Mouse (Mus musculus) mesoderm, embryonic 11.5 days (tissue): Measurements from ENCODE around the gene Plekhm2.

Source experiments
- DNase-seq: peaks from one replicate; pipeline ENCODE4 v3.0.0-alpha.2; 2012; ENCODE audit warnings: low read depth, low spot score

Plekhm2 gene

GRCm38 (mm10) chr4:141663122-141663931 lies 1.4 kb downstream of the Plekhm2 start:
- DNase-seq: no peak

GRCm38 (mm10) chr4:141660884-141661283 lies 3.8 kb downstream of the Plekhm2 start:
- no peak for DNase-seq

- no peak for DNase-seq
Observed at GRCm38 (mm10) chr4:141659739-141660138, 5.0 kb downstream of the Plekhm2 start.

- no peak for DNase-seq
Observed at GRCm38 (mm10) chr4:141658846-141659484, 5.7 kb downstream of the Plekhm2 start.

- no peak for DNase-seq
Observed at GRCm38 (mm10) chr4:141656932-141657331, 7.8 kb downstream of the Plekhm2 start.

GRCm38 (mm10) chr4:141655908-141656608 lies 8.6 kb downstream of the Plekhm2 start:
- DNase-seq: no peak

- no peak for DNase-seq
Observed at GRCm38 (mm10) chr4:141654509-141654908, 10.2 kb downstream of the Plekhm2 start.

- DNase-seq: no peak
Observed at GRCm38 (mm10) chr4:141653813-141654212, 10.9 kb downstream of the Plekhm2 start.

GRCm38 (mm10) chr4:141653044-141653443 lies 11.7 kb downstream of the Plekhm2 start:
- DNase-seq: no peak

GRCm38 (mm10) chr4:141651944-141652343 lies 12.8 kb downstream of the Plekhm2 start:
- DNase-seq: no peak

- DNase-seq: no peak
Observed at GRCm38 (mm10) chr4:141651286-141651685, 13.4 kb downstream of the Plekhm2 start.

GRCm38 (mm10) chr4:141649244-141649643 lies 15.5 kb downstream of the Plekhm2 start:
- DNase-seq: no peak

- no peak for DNase-seq
Observed at GRCm38 (mm10) chr4:141648262-141648661, 16.4 kb downstream of the Plekhm2 start.

GRCm38 (mm10) chr4:141647187-141647586 lies 17.5 kb downstream of the Plekhm2 start:
- no peak for DNase-seq

- DNase-seq: no peak
Observed at GRCm38 (mm10) chr4:141645988-141646387, 18.7 kb downstream of the Plekhm2 start.

- DNase-seq: no peak
Observed at GRCm38 (mm10) chr4:141643118-141643855, 21.4 kb downstream of the Plekhm2 start.

GRCm38 (mm10) chr4:141641961-141642811 lies 22.5 kb downstream of the Plekhm2 start:
- no peak for DNase-seq

- no peak for DNase-seq
Observed at GRCm38 (mm10) chr4:141641353-141641771, 23.3 kb downstream of the Plekhm2 start.

GRCm38 (mm10) chr4:141639474-141639873 lies 25.2 kb downstream of the Plekhm2 start:
- DNase-seq: no peak

- DNase-seq: no peak
Observed at GRCm38 (mm10) chr4:141636693-141637092, 28.0 kb downstream of the Plekhm2 start.

- DNase-seq: no peak
Observed at GRCm38 (mm10) chr4:141635991-141636390, 28.7 kb downstream of the Plekhm2 start.
